Mouse (Mus musculus) intestine, embryonic 15.5 days (tissue): ENCODE results near the gene Prpf6. TPM values are rescaled to one million over a fixed set of nuclear protein-coding genes. Genes with fewer than 3 reads are reported as not detected.

Source experiments
- ATAC-seq: fragments of 200-750 bp; cut with Nextera tagmentation; 2 replicates; pipeline ENCODE4 v1.8.0; 2017; ENCODE audit warnings: moderate TSS enrichment, moderate library complexity
- H3K27ac ChIP-seq: fragments of 300-500 bp; sonication (generic); 2 replicates; pipeline ENCODE4 v1.5.1; 2015; ENCODE audit warnings: mild to moderate bottlenecking, inconsistent platforms
- H3K27me3 ChIP-seq: fragments of 300-500 bp; sonication (generic); replicated peaks from 2 replicates; pipeline ENCODE4 v1.6.1; 2015; ENCODE audit warnings: inconsistent platforms
- H3K36me3 ChIP-seq: fragments of 300-500 bp; sonication (generic); 2 replicates; pipeline ENCODE4 v1.6.1; 2015; ENCODE audit warnings: inconsistent platforms
- H3K4me1 ChIP-seq: fragments of 300-500 bp; sonication (generic); replicated peaks from 2 replicates; pipeline ENCODE4 v1.6.1; 2015; ENCODE audit warnings: inconsistent platforms
- H3K4me2 ChIP-seq: fragments of 300-500 bp; sonication (generic); replicated peaks from 2 replicates; pipeline ENCODE4 v1.6.1; 2015; ENCODE audit warnings: mild to moderate bottlenecking, inconsistent platforms
- H3K4me3 ChIP-seq: fragments of 300-500 bp; sonication (generic); replicated peaks from 2 replicates; pipeline ENCODE4 v1.5.1; 2015; ENCODE audit warnings: inconsistent platforms
- H3K9ac ChIP-seq: fragments of 300-500 bp; sonication (generic); 2 replicates; pipeline ENCODE4 v1.6.1; 2015; ENCODE audit warnings: inconsistent platforms
- H3K9me3 ChIP-seq: fragments of 300-500 bp; sonication (generic); 2 replicates; pipeline ENCODE4 v1.6.1; 2016; ENCODE audit warnings: inconsistent platforms
- WGBS: fragments of 180-500 bp; shearing (Covaris S2); methylation state at CpG from one replicate; pipeline ENCODE4 v1.1.7; 2015; 5-methylcytosine and 5-hydroxymethylcytosine counted together
- polyA plus RNA-seq: library from polyadenylated mRNA; unstranded; fragments of >200 nt; fragmentation: Nextera tagmentation; extraction: Ambion mirVana; gene quantifications from 2 replicates; pipeline ENCODE4 v1.2.1, GENCODE M21; 2015

The Prpf6 gene
- polyA plus RNA-seq, 1 experiment from 2014 or later, result 50.5 TPM

DNA sequence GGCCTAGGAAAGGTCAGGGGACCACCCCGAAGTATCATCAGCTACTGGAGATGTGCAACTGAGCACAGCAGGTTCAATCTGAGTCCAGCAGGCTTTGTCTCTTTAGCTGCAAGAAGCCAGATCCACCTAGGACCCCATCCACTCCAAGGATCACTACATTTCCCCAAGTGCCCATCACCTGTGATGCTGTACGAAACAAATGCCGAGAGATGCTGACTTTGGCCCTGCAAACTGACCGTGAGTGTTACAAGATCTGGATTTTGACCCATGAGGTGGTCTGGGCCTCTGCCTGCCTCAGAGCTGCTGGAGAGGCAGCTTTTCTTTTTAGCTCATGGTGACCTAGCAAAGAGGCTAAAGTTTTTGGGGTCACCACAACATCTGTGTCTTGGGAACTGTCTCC is 94.0 kb downstream of the Prpf6 start:
- 90% methylated on average over 4 of the region's 4 CpGs for WGBS
- no peak for ATAC-seq
- no peaks in the 10 kb centered on the region for H3K9me3 ChIP-seq

DNA sequence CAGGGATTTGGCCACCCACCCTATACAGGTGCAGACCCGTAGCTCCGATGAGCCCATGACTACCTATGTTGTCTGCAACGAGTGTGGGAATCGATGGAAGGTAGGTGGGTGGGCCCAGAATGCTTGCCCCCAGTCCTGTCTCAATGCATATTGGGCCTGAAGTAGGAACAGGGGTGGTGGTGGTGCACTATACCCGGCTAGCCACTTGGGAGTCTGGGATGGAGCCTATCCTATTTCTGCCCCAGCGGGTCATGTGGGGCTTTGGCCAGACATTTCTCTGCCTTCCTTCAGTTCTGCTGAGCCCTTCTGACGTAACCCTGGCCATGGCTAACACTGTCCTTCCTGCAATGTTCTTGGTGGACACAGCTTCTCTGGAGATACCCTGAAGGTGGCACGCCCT is 95.9 kb downstream of the Prpf6 start:
- peaks cover 2% of the 10 kb centered on the region for H3K4me1 ChIP-seq
- no peak overlapping the region for H3K9ac ChIP-seq
- ATAC-seq, result no peak
- no peaks in the 10 kb centered on the region for H3K9me3 ChIP-seq
- no peak overlapping the region for H3K4me3 ChIP-seq
- no peak overlapping the region for H3K4me2 ChIP-seq
- H3K27me3 ChIP-seq, result no peaks in the 10 kb centered on the region
- H3K36me3 ChIP-seq, result no peaks in the 10 kb centered on the region; the same call in 1 of the 2 replicates
- no peak overlapping the region for H3K27ac ChIP-seq
- 93% methylated on average over 8 of the region's 8 CpGs for WGBS

More for the DNA sequence above, 94.0 kb downstream of the Prpf6 start:
- no peaks in the 10 kb centered on the region; the same call in 1 of the 2 replicates for H3K36me3 ChIP-seq
- H3K4me2 ChIP-seq, result no peak overlapping the region
- no peak overlapping the region for H3K9ac ChIP-seq
- peaks cover 4% of the 10 kb centered on the region for H3K4me1 ChIP-seq
- H3K4me3 ChIP-seq, result no peak overlapping the region
- H3K27me3 ChIP-seq, result 0 out of 2 replicates have a peak, but pooled peaks cover 3% of the 10 kb centered on the region
- no peak overlapping the region for H3K27ac ChIP-seq

GRCm38 (mm10) chr2:181689466-181690160 is 97.9 kb downstream of the Prpf6 start:
- H3K36me3 ChIP-seq, result no peaks in the 10 kb centered on the region; the same call in 1 of the 2 replicates
- no peak overlapping the region for H3K4me2 ChIP-seq
- no peaks in the 10 kb centered on the region for H3K27me3 ChIP-seq
- H3K9me3 ChIP-seq, result no peaks in the 10 kb centered on the region
- peaks cover 8% of the 10 kb centered on the region for H3K4me1 ChIP-seq
- no peak overlapping the region for H3K27ac ChIP-seq
- 88% methylated on average over 10 of the region's 10 CpGs for WGBS
- no peak for ATAC-seq
- no peak overlapping the region for H3K4me3 ChIP-seq
- no peak overlapping the region for H3K9ac ChIP-seq

- WGBS, result 86% methylated on average over 6 of the region's 6 CpGs
- Histone ChIP-seq H3K27ac (no peak overlapping the region), H3K9ac (no peak overlapping the region), H3K4me1 (peaks cover 8% of the 10 kb centered on the region), H3K4me2 (no peak overlapping the region), H3K36me3 (no peaks in the 10 kb centered on the region; the same call in 1 of the 2 replicates), H3K27me3 (no peaks in the 10 kb centered on the region), H3K9me3 (no peaks in the 10 kb centered on the region), H3K4me3 (0 out of 2 replicates have a peak overlapping the region, but pooled peaks have one; percentile 3)
- ATAC-seq, result no peak
Measured at GRCm38 (mm10) chr2:181691083-181691482, 99.4 kb downstream of the Prpf6 start.

DNA sequence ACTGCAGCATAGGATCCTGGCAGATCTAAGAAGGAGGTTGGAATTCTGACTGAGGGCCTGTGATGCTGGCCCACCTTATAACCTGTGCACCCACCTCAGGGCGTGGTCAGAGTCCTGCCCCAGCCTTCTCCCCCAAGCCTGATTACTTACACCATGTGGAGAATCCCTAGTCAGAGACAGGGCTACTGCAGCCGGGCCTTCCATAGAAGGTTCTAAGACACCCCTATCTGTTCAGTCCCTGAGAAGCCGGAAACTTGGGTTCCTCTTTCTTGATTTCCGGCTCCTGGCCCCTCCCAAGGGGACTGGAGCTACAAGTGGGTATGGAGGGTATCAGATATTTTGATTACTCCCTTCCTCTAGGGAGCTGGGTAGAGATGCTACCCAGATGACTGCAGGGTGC is 99.9 kb downstream of the Prpf6 start:
- H3K4me2 ChIP-seq, result no peak overlapping the region
- no peaks in the 10 kb centered on the region for H3K9me3 ChIP-seq
- no peaks in the 10 kb centered on the region; the same call in 1 of the 2 replicates for H3K36me3 ChIP-seq
- WGBS, result 77% methylated on average over 4 of the region's 4 CpGs
- H3K4me1 ChIP-seq, result peaks cover 8% of the 10 kb centered on the region
- H3K27me3 ChIP-seq, result no peaks in the 10 kb centered on the region
- 0 out of 2 replicates have a peak overlapping the region, but pooled peaks have one; percentile 3 for H3K4me3 ChIP-seq
- ATAC-seq, result no peak
- H3K27ac ChIP-seq, result no peak overlapping the region
- no peak overlapping the region for H3K9ac ChIP-seq

- WGBS, result 94% methylated on average over 3 of the region's 3 CpGs
- Histone ChIP-seq H3K4me3 (0 out of 2 replicates have a peak overlapping the region, but pooled peaks have one; percentile 65), H3K4me2 (peak overlapping the region; percentile 95; the same call in 1 of the 2 replicates)
Measured at GRCm38 (mm10) chr2:181692304-181692703, 100.6 kb downstream of the Prpf6 start.

GRCm38 (mm10) chr2:181693339-181694280 is 101.9 kb downstream of the Prpf6 start, which contains the start of gene Rgs19:
Gene Rgs19, minus strand, starts transcription at chr2:181693977.
- Histone ChIP-seq H3K4me3 (peak within 1 kb of the TSS; percentile 65), H3K36me3 (no peaks in the 10 kb centered on the region), H3K9ac (peak within 1 kb of the TSS; percentile 74), H3K4me1 (peaks cover 8% of the 10 kb centered on the region), H3K27me3 (no peaks in the 10 kb centered on the region), H3K27ac (0 out of 2 replicates have a peak within 1 kb of the TSS, but pooled peaks have one; percentile 32), H3K9me3 (no peaks in the 10 kb centered on the region), H3K4me2 (peak within 1 kb of the TSS; percentile 95)
- ATAC-seq, result peak; percentile 92
- WGBS, result under 1% methylated on average over 75 of the region's 75 CpGs

More at GRCm38 (mm10) chr2:181692304-181692703, 100.6 kb downstream of the Prpf6 start:
- Histone ChIP-seq H3K27ac (no peak overlapping the region), H3K4me1 (peaks cover 8% of the 10 kb centered on the region), H3K36me3 (no peaks in the 10 kb centered on the region), H3K9me3 (no peaks in the 10 kb centered on the region), H3K9ac (no peak overlapping the region), H3K27me3 (no peaks in the 10 kb centered on the region)
- ATAC-seq, result no peak

- ATAC-seq, result no peak
- 89% methylated on average over 3 of the region's 3 CpGs for WGBS
- Histone ChIP-seq H3K27ac (no peak overlapping the region), H3K4me2 (peak overlapping the region; percentile 95; the same call in 1 of the 2 replicates), H3K27me3 (no peaks in the 10 kb centered on the region), H3K9ac (no peak overlapping the region; the same call in 1 of the 2 replicates), H3K36me3 (no peaks in the 10 kb centered on the region), H3K4me3 (no peak overlapping the region), H3K9me3 (no peaks in the 10 kb centered on the region), H3K4me1 (peaks cover 8% of the 10 kb centered on the region)
Measured at GRCm38 (mm10) chr2:181694581-181694980, 102.9 kb downstream of the Prpf6 start.

GRCm38 (mm10) chr2:181695776-181696175 is 104.1 kb downstream of the Prpf6 start:
- Histone ChIP-seq H3K4me1 (peaks cover 8% of the 10 kb centered on the region), H3K9me3 (no peaks in the 10 kb centered on the region)
- WGBS, result 73% methylated on average over 1 of the region's 1 CpGs

GRCm38 (mm10) chr2:181696801-181697420 is 105.2 kb downstream of the Prpf6 start:
- Histone ChIP-seq H3K27me3 (no peaks in the 10 kb centered on the region), H3K36me3 (no peaks in the 10 kb centered on the region), H3K4me2 (no peak overlapping the region), H3K9ac (no peak overlapping the region), H3K9me3 (no peaks in the 10 kb centered on the region), H3K4me3 (no peak overlapping the region), H3K4me1 (peaks cover 8% of the 10 kb centered on the region), H3K27ac (no peak overlapping the region)
- 75% methylated on average over 33 of the region's 33 CpGs for WGBS
- no peak for ATAC-seq

More at GRCm38 (mm10) chr2:181695776-181696175, 104.1 kb downstream of the Prpf6 start:
- no peak overlapping the region for H3K9ac ChIP-seq
- no peak for ATAC-seq
- H3K4me3 ChIP-seq, result no peak overlapping the region
- no peaks in the 10 kb centered on the region for H3K36me3 ChIP-seq
- no peak overlapping the region for H3K4me2 ChIP-seq
- no peaks in the 10 kb centered on the region for H3K27me3 ChIP-seq
- no peak overlapping the region for H3K27ac ChIP-seq

GRCm38 (mm10) chr2:181698241-181698640 is 106.6 kb downstream of the Prpf6 start, which contains the start of gene Lkaaear1:
Gene Lkaaear1, minus strand, starts transcription at chr2:181698442.
- no peak within 1 kb of the TSS for H3K9ac ChIP-seq
- H3K4me3 ChIP-seq, result no peak within 1 kb of the TSS
- no peak within 1 kb of the TSS for H3K27ac ChIP-seq
- no peak for ATAC-seq
- H3K27me3 ChIP-seq, result no peaks in the 10 kb centered on the region
- H3K9me3 ChIP-seq, result no peaks in the 10 kb centered on the region
- WGBS, result 53% methylated on average over 5 of the region's 5 CpGs
- no peaks in the 10 kb centered on the region for H3K36me3 ChIP-seq
- H3K4me1 ChIP-seq, result peaks cover under 1% of the 10 kb centered on the region; the same call in 1 of the 2 replicates
- no peak within 1 kb of the TSS for H3K4me2 ChIP-seq
